8 mouse cellular contexts compared by ENCODE assay signal in the genomic region with DNA sequence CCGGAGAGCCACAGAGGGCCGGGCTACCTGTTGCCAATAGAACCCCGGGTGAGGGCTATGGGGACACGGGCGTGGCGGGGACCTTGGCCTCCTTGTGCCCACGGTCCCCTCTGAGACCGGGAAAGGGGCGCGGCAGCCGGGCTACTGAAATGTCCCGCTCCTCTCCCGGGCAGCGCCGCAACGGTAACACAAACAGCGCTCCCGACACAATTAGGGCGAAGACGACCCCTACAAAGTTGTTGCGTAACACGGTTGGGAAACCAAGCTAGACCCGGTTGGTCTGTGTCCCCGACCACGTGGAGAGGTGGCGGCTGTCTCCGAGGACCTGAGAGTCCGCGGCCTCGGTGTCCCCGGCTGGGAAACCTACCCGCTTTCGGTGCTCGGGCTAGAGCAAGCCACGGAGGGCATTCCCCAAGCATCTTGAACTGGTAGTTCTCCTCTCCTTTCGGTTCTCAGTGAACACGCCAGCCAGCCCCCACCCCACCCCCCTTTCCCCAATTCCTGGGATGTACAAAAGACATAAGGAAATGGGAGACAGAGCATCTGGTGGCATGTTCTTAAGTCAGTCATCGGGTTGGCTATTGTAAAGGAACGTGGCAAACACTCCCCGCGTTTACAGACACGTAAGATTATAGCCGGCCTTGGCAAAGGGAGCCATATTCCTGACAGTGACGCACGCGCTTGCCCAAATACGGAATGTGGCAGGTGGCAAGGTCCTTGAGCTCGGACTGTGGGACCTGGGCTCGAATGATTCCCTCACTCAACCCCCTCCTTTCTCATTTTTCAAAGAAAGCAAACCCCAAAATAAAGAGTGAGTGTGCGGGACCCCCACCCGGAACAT. TPM values are rescaled to one million over a fixed set of nuclear protein-coding genes. Genes with fewer than 3 reads are reported as not detected.
DNase-seq lines count a peak whose midpoint lies in the region; ATAC-seq and TF ChIP-seq lines count a peak whose summit lies in the region.

No protein-coding gene starts in this region.

- H3K9ac ChIP-seq in forebrain, postnatal 0 days, result peak overlapping the region; percentile 94
- H3K9ac ChIP-seq in hindbrain, embryonic 11.5 days (ENCODE audit: low read depth, low read length), result peak overlapping the region; percentile 56

- H3K9me3 ChIP-seq in forebrain, postnatal 0 days (ENCODE audit: low read length), result no peaks in the 10 kb centered on the region
- H3K9me3 ChIP-seq in hindbrain, embryonic 11.5 days (ENCODE audit: control insufficient read depth, low read length), result no peaks in the 10 kb centered on the region

- peak overlapping the region; percentile 86 for H3K27ac ChIP-seq in brown adipose tissue, adult 24 weeks (replicated peaks; ENCODE audit: low read depth, low read length)
- H3K27ac ChIP-seq in forebrain, postnatal 0 days (ENCODE audit: low read depth, low read length), result peak overlapping the region; percentile 96
- H3K27ac ChIP-seq in hindbrain, embryonic 11.5 days (ENCODE audit: low read depth, low read length), result no peak overlapping the region
- H3K27ac ChIP-seq in left cerebral cortex, adult 2 months, result peak overlapping the region; percentile 70

- peak overlapping the region; percentile 99 for H3K4me2 ChIP-seq in forebrain, postnatal 0 days (ENCODE audit: low read depth)
- peak overlapping the region; percentile 98 for H3K4me2 ChIP-seq in hindbrain, embryonic 11.5 days (replicated peaks; ENCODE audit: low read depth, low read length)

- H3K4me3 ChIP-seq in brown adipose tissue, adult 24 weeks (ENCODE audit: insufficient read depth, low read depth, low read length), result peak overlapping the region; percentile 66
- peak overlapping the region; percentile 81 for H3K4me3 ChIP-seq in forebrain, postnatal 0 days (ENCODE audit: low read depth, low read length)
- H3K4me3 ChIP-seq in hindbrain, embryonic 11.5 days (ENCODE audit: low read depth, low read length), result peak overlapping the region; percentile 88
- peak overlapping the region; percentile 55 for H3K4me3 ChIP-seq in left cerebral cortex, adult 2 months

- H3K4me1 ChIP-seq in brown adipose tissue, adult 24 weeks (ENCODE audit: control insufficient read depth, insufficient read depth, insufficient read length, low read length), result peaks cover 6% of the 10 kb centered on the region
- peaks cover 12% of the 10 kb centered on the region for H3K4me1 ChIP-seq in forebrain, postnatal 0 days (ENCODE audit: insufficient read depth)
- H3K4me1 ChIP-seq in hindbrain, embryonic 11.5 days (replicated peaks; ENCODE audit: control insufficient read depth, insufficient read depth, low read length), result peaks cover 4% of the 10 kb centered on the region

- WGBS in forebrain, postnatal 0 days, result 4% methylated on average over 51 of the region's 51 CpGs
- WGBS in hindbrain, embryonic 11.5 days, result 1% methylated on average over 51 of the region's 51 CpGs

- no peak for ATAC-seq in forebrain, postnatal 0 days
- peak; percentile 8; the same call in 1 of the 2 replicates for ATAC-seq in hindbrain, embryonic 11.5 days (ENCODE audit: low FRiP score)
- ATAC-seq in erythroid progenitor cell, adult 5-6 weeks (replicated peaks; ENCODE audit: low FRiP score, poor library complexity, severe bottlenecking), result no peak

- no peaks in the 10 kb centered on the region for H3K27me3 ChIP-seq in forebrain, postnatal 0 days (ENCODE audit: insufficient read depth, low read length)
- peaks cover 5% of the 10 kb centered on the region for H3K27me3 ChIP-seq in hindbrain, embryonic 11.5 days (ENCODE audit: control insufficient read depth, insufficient read depth, low read length)

- peak; percentile 73 for DNase-seq in Muller cell, postnatal 12 days (ENCODE audit: inconsistent ontology term)
- DNase-seq in forebrain, postnatal 0 days, result peak; percentile 76
- DNase-seq in hindbrain, embryonic 11.5 days (ENCODE audit: low spot score), result peak; percentile 66
- peak; percentile 38 to 52 for DNase-seq in left cerebral cortex, adult 2 months (ENCODE audit: extremely low spot score in 1 of 2, low spot score in 2 of 2)
- DNase-seq in lung, postnatal 36 days, result peak; percentile 66
- peak; percentile 70 for DNase-seq in right cerebral cortex, adult 18-20 months

- intact Hi-C loops in left cerebral cortex, adult 2 months (cut with DNase I), result loop anchor here (1.0 to 10.0 kb wide), 5 partner anchors 52 to 727 kb away; a partner anchor contains a TSS

- TF ChIP-seq CTCF in forebrain, postnatal 0 days (IDR thresholded peaks at IDR 0.05; ENCODE audit: low read depth), result no peak
- TF ChIP-seq CTCF in left cerebral cortex, adult 2 months (IDR thresholded peaks at IDR 0.05), result no peak

- no peaks in the 10 kb centered on the region for H3K36me3 ChIP-seq in forebrain, postnatal 0 days (ENCODE audit: insufficient read depth)
- H3K36me3 ChIP-seq in hindbrain, embryonic 11.5 days (ENCODE audit: control insufficient read depth, insufficient read depth, low read length), result no peaks in the 10 kb centered on the region

RNA-seq across cellular contexts. Expression of a gene that starts 0.8 kb away (rescaled TPM):
- polyA plus RNA-seq in brown adipose tissue, adult 24 weeks (2012; ENCODE audit: insufficient read depth, insufficient read length, missing spikeins), result 9.6 and 37.4 TPM in 2 replicates
- total RNA-seq in forebrain, postnatal 0 days (2014; rRNA removed), result 20.8 and 29.3 TPM in 2 replicates
- polyA plus RNA-seq in forebrain, postnatal 0 days (2015; fragmentation: Nextera tagmentation; extraction: Ambion mirVana), result 36.8 and 37.7 TPM in 2 replicates
- 27.1 and 30.0 TPM in 2 replicates for polyA plus RNA-seq in hindbrain, embryonic 11.5 days (2014; fragmentation: Nextera tagmentation; extraction: Ambion mirVana)
- 10 to 100 TPM; 17.7 to 28.2 TPM for total RNA-seq in left cerebral cortex, adult 2 months (2021)
- total RNA-seq in erythroid progenitor cell, adult 5-6 weeks (2015; ENCODE audit: low replicate concordance), result 2.9 and 3.6 TPM in 2 replicates
- 1.7 and 3.7 TPM in 2 replicates for total RNA-seq in erythroid progenitor cell, adult 5-6 weeks (2017; ENCODE audit: low replicate concordance)

RNA-seq across cellular contexts. Expression of a gene that starts 52.2 kb away (rescaled TPM):
- polyA plus RNA-seq in brown adipose tissue, adult 24 weeks (2012; ENCODE audit: insufficient read depth, insufficient read length, missing spikeins), result 196 and 200 TPM in 2 replicates
- 50.3 and 56.2 TPM in 2 replicates for total RNA-seq in forebrain, postnatal 0 days (2014; rRNA removed)
- 55.3 and 58.7 TPM in 2 replicates for polyA plus RNA-seq in forebrain, postnatal 0 days (2015; fragmentation: Nextera tagmentation; extraction: Ambion mirVana)
- polyA plus RNA-seq in hindbrain, embryonic 11.5 days (2014; fragmentation: Nextera tagmentation; extraction: Ambion mirVana), result 44.3 and 46.9 TPM in 2 replicates
- total RNA-seq in left cerebral cortex, adult 2 months (2021), result 10 to 100 TPM; 92.3 to 99.0 TPM
- total RNA-seq in erythroid progenitor cell, adult 5-6 weeks (2015; ENCODE audit: low replicate concordance), result 21.4 and 40.7 TPM in 2 replicates
- 35.3 and 51.2 TPM in 2 replicates for total RNA-seq in erythroid progenitor cell, adult 5-6 weeks (2017; ENCODE audit: low replicate concordance)
